Mouse (Mus musculus) left cerebral cortex, postnatal 10 days (tissue): ENCODE measurements at regions not wholly inside any gene's neighbourhood (a gene's known extent, or its start where the extent isn't known, plus 50 kb on each side); places are given as distances from the start of the nearest gene placed in this dataset.

Experiments
- DNase-seq, 2 experiments: peaks; one replicate each; pipeline ENCODE4 v3.0.0; 2021 to 2022; ENCODE audit warnings: low spot score in 2 of 2, mixed read lengths in 1 of 2; ENCODE audit errors: extremely low spot score in 1 of 2
- intact Hi-C: fragments of 180-260 bp; cut with DNase I; formaldehyde crosslinking; loops from one replicate; pipeline ENCODE4 v1.15.1; 2025

GRCm38 (mm10) chr19:44626261-44626660 is 63.6 kb downstream of the Hif1an start:
- DNase-seq: no peak

GRCm38 (mm10) chr19:44629705-44630104 is 67.1 kb downstream of the Hif1an start:
- intact Hi-C loops: no loop called here
- no peak for DNase-seq

More at GRCm38 (mm10) chr19:44626261-44626660, 63.6 kb downstream of the Hif1an start:
- intact Hi-C loops: no loop called here

- DNase-seq: no peak
- intact Hi-C loops: no loop called here
Measured at GRCm38 (mm10) chr19:44631356-44632007, 68.8 kb downstream of the Hif1an start.

GRCm38 (mm10) chr19:44637145-44637719 is 74.6 kb downstream of the Hif1an start:
- intact Hi-C loops: no loop called here
- no peak for DNase-seq

- intact Hi-C loops: no loop called here
- no peak for DNase-seq
Measured at GRCm38 (mm10) chr19:44640021-44640420, 77.4 kb downstream of the Hif1an start.

GRCm38 (mm10) chr19:44640551-44640950 is 77.9 kb downstream of the Hif1an start:
- no peak for DNase-seq
- intact Hi-C loops: no loop called here

- intact Hi-C loops: no loop called here
- no peak for DNase-seq
Measured at GRCm38 (mm10) chr19:44642294-44642693, 79.6 kb downstream of the Hif1an start.

GRCm38 (mm10) chr19:44644376-44644775 is 81.7 kb downstream of the Hif1an start:
- intact Hi-C loops: no loop called here
- DNase-seq: no peak

GRCm38 (mm10) chr19:44644929-44645328 is 82.3 kb downstream of the Hif1an start:
- intact Hi-C loops: no loop called here
- no peak for DNase-seq

- intact Hi-C loops: no loop called here
- no peak for DNase-seq
Measured at GRCm38 (mm10) chr19:44646548-44646947, 83.9 kb downstream of the Hif1an start.

GRCm38 (mm10) chr19:44649206-44649605 is 86.6 kb downstream of the Hif1an start:
- no peak for DNase-seq
- intact Hi-C loops: no loop called here

GRCm38 (mm10) chr19:44650841-44651240 is 88.2 kb downstream of the Hif1an start:
- no peak for DNase-seq
- intact Hi-C loops: no loop called here

GRCm38 (mm10) chr19:44651605-44652004 is 89.0 kb downstream of the Hif1an start:
- DNase-seq: no peak
- intact Hi-C loops: no loop called here

- DNase-seq: peak in 1 of 2 experiments; percentile 50
- intact Hi-C loops: no loop called here
Measured at GRCm38 (mm10) chr19:44655719-44656118, 93.1 kb downstream of the Hif1an start.

GRCm38 (mm10) chr19:44659316-44659715 is 96.5 kb upstream of the Pax2 start:
- intact Hi-C loops: no loop called here
- DNase-seq: no peak

- intact Hi-C loops: loop anchor here (5.0 kb wide), 1 partner anchor 82 kb away; no protein-coding TSS in a partner anchor
- no peak for DNase-seq
Measured at GRCm38 (mm10) chr19:44669535-44669958, 86.3 kb upstream of the Pax2 start.

GRCm38 (mm10) chr19:44674621-44675245 is 81.1 kb upstream of the Pax2 start:
- DNase-seq: no peak
- intact Hi-C loops: no loop called here

GRCm38 (mm10) chr19:44676555-44677120 is 79.2 kb upstream of the Pax2 start:
- DNase-seq: no peak
- intact Hi-C loops: no loop called here

GRCm38 (mm10) chr19:44677295-44677694 is 78.5 kb upstream of the Pax2 start:
- intact Hi-C loops: no loop called here
- no peak for DNase-seq

- intact Hi-C loops: no loop called here
Measured at GRCm38 (mm10) chr19:44678686-44679085, 77.2 kb upstream of the Pax2 start.

More at GRCm38 (mm10) chr19:44678686-44679085, 77.2 kb upstream of the Pax2 start:
- DNase-seq: no peak
